Mouse (Mus musculus): ENCODE measurements around the gene Erc2. TPM values are rescaled to one million over a fixed set of nuclear protein-coding genes. Genes with fewer than 3 reads are reported as not detected.

Erc2 gene
- total RNA-seq, 2 experiments from 2014 or later, result 4.7 to 10.2 TPM

DNA sequence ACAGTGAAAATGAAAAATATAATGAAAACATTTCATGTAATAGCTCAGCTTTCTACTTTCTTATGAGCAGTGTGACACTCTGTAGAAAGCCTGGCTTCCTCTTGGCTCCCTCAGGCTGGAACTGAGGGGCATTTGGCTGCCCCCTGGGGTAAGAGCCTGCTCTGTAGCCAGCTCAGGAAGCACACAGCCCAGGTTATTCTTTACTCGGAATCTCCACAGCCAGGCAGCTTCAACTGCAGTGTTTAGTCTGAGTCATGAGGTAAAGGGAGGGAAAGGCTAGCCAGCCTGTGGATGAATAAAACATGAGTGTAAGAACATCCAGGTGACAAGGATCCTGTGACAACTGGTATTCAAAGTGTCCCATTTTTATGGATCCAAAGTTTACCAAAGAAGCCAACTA is 323.0 kb downstream of the Erc2 start:
- DNase-seq, result no peak

DNA sequence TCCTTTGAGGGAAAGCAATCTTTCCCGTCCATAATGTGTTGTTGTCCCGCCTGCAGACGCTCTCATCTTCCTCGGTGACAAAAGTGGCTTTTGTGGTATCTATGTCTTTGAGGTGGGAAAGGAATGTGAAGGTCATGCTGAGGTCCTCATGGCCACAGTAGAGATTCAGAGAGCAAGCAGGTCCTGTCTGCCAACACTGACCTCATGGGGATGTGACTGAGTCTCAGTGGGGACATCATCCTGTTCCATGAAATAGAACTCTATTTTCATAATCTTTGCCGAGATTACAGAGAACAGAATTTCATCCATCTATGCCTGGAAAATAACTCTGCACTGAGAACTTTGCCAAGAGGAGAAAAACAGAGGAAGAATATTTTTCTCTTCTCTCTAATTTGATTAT is 324.0 kb downstream of the Erc2 start:
- no peak for DNase-seq

- peak; percentile 35 to 48 for DNase-seq
Observed at GRCm38 (mm10) chr14:27948391-27948790, 326.2 kb downstream of the Erc2 start.

GRCm38 (mm10) chr14:27953814-27954213 is 331.6 kb downstream of the Erc2 start:
- DNase-seq, result no peak

- DNase-seq, result peak; percentile 62
Observed at GRCm38 (mm10) chr14:27956801-27957200, 334.6 kb downstream of the Erc2 start.

DNA sequence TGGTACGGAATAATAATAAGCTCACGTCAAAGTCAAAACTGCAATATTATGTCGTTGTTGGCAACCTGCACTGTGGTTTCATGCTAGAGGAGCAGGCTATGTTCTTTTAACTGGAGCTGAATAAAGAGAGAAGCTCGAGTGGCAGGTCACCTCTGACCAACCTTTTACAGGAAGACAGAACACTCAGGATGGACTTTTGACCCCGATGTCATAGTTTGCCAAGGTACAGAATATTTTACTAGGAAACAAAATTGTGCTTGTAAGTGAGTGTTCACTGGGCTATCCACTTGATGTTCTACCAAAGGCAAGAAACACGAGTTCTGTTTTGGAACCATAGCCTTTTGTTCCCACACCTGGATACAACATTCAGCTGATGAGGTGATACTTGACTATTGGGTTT is 351.5 kb downstream of the Erc2 start:
- DNase-seq, result no peak

DNA sequence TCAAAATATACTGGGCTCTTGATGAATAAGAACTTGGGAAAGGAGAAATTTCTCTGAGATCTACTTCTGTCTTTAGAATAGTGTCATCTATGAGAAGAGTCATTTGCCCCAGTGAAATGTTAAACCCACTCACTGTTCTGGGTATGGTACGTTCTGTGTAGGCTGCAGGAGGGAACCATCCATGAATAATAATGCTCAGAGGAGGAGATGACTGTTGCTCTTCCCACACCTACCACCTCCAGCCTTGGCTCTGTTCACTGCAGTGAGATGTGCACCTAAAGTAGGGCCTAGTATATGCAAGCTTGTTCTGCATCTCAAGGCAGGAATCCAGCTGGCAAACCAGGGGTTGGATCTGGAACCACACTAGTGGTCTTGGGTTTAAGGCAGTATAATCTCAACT is 353.4 kb downstream of the Erc2 start:
- no peak for DNase-seq

GRCm38 (mm10) chr14:27984758-27985157 is 362.5 kb downstream of the Erc2 start:
- DNase-seq, result no peak

DNA sequence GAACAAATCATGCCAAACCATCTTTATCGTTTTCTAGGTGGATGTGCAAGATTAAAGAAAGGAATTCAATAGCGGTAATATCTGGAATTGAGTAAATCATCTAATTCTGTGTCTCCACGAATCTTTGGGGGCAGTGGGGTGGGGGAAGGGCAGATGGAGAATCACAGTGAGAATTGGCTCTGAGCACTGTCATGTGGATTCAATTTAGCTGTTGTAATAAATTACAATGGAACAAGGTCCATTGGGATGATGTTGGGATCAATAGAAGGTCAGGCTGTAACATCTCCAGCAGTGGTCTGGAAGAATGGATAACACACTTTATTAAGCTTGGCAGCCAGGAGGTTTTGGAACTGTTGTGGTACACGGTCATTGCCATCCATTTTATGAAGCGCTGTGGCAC is 363.0 kb downstream of the Erc2 start:
- no peak for DNase-seq

DNA sequence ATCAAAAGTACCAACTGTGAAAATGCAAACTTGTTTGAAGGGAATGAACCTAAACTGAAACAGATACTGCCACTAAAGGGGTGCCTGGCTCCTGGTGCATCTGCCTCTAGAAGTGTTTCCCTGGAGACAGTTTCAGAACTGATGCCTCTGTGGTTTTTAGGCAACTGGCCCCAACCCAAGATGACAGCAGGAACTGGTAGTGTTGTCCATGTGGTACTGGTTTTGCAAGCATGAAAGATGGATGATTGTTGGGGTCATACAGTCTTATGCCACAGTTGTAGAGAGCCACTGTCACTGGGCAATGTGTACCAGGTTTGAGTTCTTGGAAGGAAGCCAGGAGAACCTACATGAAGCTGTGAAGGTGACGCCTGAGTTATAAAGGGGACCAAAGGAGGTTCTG is 365.2 kb downstream of the Erc2 start:
- no peak for DNase-seq

DNA sequence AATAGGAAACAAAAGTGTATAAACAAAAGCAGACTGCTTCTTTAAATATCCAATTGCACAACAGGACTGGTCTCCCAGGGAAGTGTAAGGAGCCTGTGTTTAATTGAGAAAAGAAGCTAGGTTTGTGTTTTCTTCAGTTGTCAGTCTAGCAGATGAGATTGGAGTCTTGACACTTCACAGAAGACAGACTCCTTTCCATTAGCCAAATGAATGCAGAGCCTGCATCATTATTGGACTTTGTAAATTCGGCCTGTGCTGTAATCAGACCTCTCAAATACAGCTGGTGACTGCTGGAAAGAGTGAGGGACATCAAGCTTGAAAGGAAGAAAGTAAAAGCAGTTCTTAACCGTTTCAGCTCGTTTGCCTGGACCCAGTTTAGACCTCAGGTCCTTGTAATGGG is 376.3 kb downstream of the Erc2 start:
- DNase-seq, result no peak

DNA sequence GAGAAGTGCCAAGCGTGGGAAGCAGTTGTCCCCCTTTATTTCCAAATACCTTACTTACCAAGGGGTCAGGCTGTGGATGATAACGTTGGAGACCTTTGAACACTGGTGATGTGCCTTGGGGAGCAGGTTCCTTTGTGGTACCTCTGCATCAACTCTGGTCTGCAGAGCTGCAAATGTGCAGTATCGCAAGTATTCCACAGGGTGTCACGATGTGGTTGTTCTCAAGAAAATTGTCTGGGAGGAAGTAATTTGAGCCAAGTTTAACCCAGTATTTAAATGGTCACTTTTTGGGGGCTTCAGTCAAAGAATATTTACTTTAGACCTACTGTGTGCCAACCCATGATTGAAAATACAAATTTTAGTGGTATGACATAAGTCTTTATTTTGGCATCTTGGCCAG is 381.8 kb downstream of the Erc2 start:
- peak in 1 of 2 experiments; percentile 12 for DNase-seq

GRCm38 (mm10) chr14:28010536-28011280 is 388.5 kb downstream of the Erc2 start:
- DNase-seq, result no peak

- DNase-seq, result no peak
Observed at GRCm38 (mm10) chr14:28023199-28023598, 401.0 kb downstream of the Erc2 start.

- peak in 1 of 2 experiments; percentile 34 for DNase-seq
Observed at GRCm38 (mm10) chr14:28030870-28031269, 408.6 kb downstream of the Erc2 start.

DNA sequence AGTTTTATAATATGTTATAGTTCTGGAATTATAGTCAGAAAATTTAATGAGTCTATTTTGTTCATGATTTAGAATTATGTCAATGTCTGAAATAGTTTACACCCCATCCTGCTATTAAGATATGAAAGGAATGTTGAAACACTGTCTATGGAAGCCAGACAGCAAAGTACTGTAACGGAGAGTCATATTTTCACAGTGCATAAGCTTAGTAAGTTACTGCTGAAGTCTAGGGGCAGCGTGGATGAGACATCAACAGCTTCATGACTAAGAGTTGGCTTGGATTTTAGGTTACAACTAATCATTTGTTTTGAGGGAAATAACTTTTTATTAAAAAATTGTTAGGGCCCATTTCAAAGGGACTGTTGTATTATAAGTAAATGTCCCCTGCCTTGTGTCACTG is 412.8 kb downstream of the Erc2 start:
- DNase-seq, result no peak

GRCm38 (mm10) chr14:28043095-28043494 is 420.9 kb downstream of the Erc2 start:
- DNase-seq, result no peak

DNA sequence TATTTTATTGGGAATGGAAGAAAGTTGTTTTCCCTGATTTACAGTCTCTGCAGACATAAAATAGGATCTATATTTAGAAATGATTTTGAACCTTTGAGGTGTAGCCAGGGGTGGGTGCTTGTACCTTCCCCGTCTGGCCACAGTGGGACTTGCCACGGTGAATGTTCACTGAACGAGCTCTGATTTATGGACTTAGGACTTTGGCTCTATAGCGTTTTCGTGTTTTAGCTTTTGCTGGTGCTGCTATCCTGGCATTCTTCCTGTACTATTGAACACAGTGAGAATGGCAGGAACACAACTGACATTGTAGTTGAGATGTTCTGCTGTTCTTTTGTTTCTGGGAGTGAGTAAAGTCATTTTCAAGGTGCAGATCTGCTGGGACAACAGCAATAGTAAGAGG is 429.4 kb downstream of the Erc2 start:
- DNase-seq, result no peak

DNA sequence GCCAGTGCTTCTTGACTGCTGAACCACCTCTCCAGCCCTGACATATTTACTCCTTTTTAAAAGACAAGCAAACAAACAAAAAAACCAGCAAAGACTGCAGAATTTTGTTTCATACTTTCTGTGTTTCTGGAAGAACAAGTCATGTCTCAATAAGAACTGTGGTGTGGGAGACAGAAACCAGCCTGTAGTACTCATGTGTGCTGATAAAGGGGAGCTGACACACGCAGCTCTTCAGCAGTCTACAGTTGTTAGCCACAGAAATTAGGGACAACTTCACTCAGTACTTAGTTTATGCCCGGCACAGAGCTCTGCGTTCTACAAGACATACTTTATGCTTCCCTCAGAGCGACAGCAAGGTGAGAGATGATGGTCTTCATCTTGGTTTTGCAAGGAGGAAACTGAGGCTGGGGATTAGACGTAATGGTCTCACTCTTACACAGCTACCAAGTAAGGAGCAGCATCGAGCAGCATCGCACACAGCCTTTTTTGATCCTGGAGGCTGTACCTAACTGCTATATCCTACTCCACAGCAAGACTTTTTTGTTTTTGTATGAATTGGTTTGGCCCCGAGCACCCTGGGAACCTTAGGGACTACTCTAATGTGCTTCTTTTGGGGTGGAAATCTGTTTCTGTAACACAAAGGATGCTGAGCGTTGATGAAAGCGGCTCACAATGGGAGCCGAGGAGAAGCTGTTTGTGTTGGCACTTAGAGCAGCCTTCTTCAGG is 435.1 kb downstream of the Erc2 start:
- DNase-seq, result no peak

DNA sequence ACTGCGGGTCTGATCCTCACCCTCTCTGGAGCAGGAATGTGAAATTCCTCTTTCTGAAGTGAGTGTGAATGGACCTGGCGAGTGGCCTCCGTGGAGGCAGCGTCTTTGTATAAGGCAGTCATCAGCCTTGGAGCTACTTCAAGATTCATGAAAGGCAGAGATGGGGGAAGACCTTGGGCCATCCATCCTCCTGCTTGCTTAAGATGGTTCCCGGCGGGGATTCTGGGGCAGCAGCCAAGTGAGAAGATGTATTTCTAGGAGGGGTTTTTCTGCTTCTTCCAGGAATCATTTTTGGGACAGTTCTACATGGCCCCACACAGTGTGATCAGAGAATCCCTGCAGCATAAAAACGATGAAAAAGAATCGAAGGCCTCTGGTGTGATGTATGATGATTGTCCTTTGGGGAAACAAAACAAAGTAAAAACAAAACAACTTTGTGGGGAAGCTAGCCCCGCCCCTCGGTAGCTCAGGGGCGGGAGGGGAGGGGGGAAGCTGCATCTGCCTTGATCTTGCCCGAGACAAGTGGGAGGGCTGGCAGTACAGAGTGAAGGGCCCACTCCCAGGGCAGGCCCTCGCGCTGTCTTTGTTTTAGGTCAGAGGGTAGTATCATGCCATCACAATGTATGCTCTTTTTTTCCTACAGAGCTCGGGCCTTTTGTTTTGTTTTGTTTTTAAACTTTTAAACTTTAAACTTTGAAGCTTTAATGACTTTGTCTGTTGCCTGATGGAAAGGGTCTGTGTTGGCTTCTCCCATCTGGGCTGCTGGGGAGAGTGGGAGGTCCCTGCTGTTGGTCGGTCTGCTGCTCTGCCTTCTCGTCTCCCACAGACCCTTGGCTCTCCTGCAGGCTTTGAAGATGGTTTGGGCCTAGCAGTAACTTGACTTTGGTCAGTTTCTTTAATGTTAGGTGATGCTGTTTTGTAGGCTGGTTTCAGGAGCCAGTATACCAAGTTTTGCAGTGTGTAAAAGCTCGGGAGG is 435.9 kb downstream of the Erc2 start:
- peak in 1 of 2 experiments; percentile 3 for DNase-seq

DNA sequence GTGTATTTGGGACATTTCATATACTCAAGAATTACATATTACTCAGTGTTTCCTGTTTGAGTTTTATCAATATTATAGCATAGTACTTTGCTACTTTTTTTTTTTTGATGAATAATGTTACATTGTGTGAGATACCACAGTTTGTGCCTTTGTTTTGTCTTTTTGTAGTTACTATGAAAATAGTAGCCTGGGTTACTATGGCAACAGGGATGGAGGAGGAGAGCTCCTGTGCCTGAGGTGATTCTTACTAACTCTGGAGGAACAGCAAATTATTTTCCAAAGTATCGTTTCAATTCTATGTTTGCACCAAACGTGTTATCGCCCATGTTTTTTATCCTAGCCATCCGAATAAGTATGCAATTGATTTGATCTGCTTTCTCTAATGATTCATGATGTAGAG is 438.7 kb downstream of the Erc2 start:
- DNase-seq, result no peak

DNA sequence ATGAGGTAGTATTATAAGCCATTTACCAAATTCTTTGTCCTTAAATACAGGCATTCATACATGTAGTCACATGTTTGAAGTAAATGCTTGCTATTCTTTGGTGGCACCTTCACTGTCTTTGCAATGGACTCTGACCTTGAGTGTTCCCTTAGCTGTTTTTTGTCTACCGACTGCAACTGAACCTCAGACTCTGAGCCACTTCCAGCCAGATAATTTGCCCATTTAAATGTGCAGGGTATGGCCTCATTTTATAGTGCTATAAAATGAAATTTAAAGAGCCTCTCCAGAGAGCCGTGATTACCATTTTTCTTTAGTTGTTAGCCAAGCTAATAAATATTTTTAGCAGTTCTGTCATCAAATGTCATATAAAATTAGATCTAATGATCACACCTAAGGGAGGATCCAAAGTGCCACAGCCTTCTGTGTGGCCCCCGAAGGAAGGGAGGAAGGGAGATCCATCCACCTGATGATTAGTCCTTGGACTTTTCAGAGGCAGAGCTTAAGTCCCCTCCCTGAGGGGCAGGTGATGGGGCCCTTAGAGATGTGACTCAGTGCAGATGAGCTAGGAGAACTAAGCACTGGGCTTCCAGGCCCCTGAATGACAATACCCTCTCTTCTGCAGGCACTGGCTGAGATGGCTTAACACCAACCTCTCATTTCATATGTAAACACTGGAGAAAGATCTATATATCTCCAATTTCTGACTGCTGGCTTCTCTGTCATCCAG is 439.6 kb downstream of the Erc2 start:
- no peak for DNase-seq
